Mouse (Mus musculus) lung, adult 18-20 months (tissue): ENCODE results near the gene Ppp1r9b.

Experiments
- DNase-seq, 2 experiments: peaks; one replicate each; pipeline ENCODE4 v3.0.0; 2022; ENCODE audit warnings: mixed read lengths in 2 of 2

Gene Ppp1r9b

DNA sequence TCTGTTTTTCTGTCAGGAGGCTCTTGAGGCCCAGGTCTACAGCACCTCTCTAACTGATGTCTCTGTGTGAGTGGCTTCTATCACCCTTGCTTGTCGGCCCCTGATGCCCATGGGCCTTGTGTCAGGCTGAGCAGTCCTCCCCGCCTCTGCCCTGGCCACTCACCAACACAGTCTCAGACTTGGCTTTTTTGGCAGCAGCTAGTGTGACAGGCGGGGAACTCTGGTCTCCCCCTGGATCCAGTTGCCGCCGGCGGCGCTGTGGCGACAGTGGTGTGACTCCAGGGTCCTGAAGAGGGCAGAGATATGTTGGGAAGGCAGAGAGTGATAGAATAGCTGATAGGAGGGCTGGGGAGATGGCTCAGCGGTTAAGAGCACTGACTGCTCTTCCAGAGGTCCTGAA is 62.2 kb downstream of the Ppp1r9b start:
- no peak for DNase-seq
